22 mouse cellular contexts compared by ENCODE assay signal in genomic region chr14:39956588-39956987, GRCm38 (mm10).
DNase-seq lines count a peak whose midpoint lies in the region; TF ChIP-seq lines count a peak whose summit lies in the region.
"Had no signal": no experiment of that assay in that cellular context is flagged by ENCODE, and none has a peak within 500 bp of the region (broad histone marks: within the 10 kb centered on the region; RNA-seq: fewer than 3 reads in every experiment).

No protein-coding gene starts in this region.

- no peak overlapping the region for H3K27ac ChIP-seq in heart, embryonic 10.5 days
- H3K27ac ChIP-seq: embryonic facial prominence, embryonic 15.5 days; forebrain, embryonic 10.5 days; heart, embryonic 15.5 days; hindbrain, embryonic 13.5 days; hindbrain, postnatal 0 days had no signal

- no peak for TF ChIP-seq CTCF in brain, embryonic 14.5 days (IDR thresholded peaks at IDR 0.05; ENCODE audit: borderline replicate concordance, extremely low read depth, insufficient read depth, insufficient read length)

- no peak overlapping the region for H3K4me3 ChIP-seq in heart, embryonic 10.5 days
- H3K4me3 ChIP-seq: embryonic facial prominence, embryonic 15.5 days; erythroblast, embryonic 14.5 days; forebrain, embryonic 10.5 days; heart, embryonic 15.5 days; hindbrain, embryonic 13.5 days had no signal

- no peaks in the 10 kb centered on the region for H3K9me3 ChIP-seq in heart, embryonic 10.5 days
- H3K9me3 ChIP-seq: embryonic facial prominence, embryonic 15.5 days; forebrain, embryonic 10.5 days; heart, embryonic 15.5 days; hindbrain, embryonic 13.5 days had no signal

- TF ChIP-seq POLR2A in brain, embryonic 14.5 days (IDR thresholded peaks at IDR 0.05; ENCODE audit: borderline replicate concordance, extremely low read depth, insufficient read depth, insufficient read length, poor library complexity, severe bottlenecking): no peak

- WGBS in heart, embryonic 10.5 days: 26% methylated on average over 4 of the region's 4 CpGs

- H3K36me3 ChIP-seq in heart, embryonic 10.5 days: no peaks in the 10 kb centered on the region
- H3K36me3 ChIP-seq: embryonic facial prominence, embryonic 15.5 days; forebrain, embryonic 10.5 days; heart, embryonic 15.5 days; hindbrain, embryonic 13.5 days had no signal

- DNase-seq in heart, embryonic 10.5 days (ENCODE audit: low spot score): peak; percentile 75
- DNase-seq in heart, adult 18-20 months: no peak
- DNase-seq in right cerebral cortex, adult 18-20 months: peak; percentile 12
- DNase-seq in right cerebral cortex, postnatal 14 days: no peak
- DNase-seq in brain, embryonic 14.5 days (ENCODE audit: low read depth): peak; percentile 23
- no peak for DNase-seq in layer of hippocampus, adult 8-10 months (ENCODE audit: low spot score in 2 of 2)
- DNase-seq: adrenal gland, postnatal 25 days; cerebellum, adult 11 months; cerebellum, adult 8-10 months; cerebellum, postnatal 14 days; embryo, embryonic 11 days; gastrocnemius, postnatal 36 days; heart, adult 11 months; heart, postnatal 14 days had no signal

- no peaks in the 10 kb centered on the region for H3K27me3 ChIP-seq in heart, embryonic 10.5 days (ENCODE audit: insufficient read depth, poor library complexity, severe bottlenecking)
- H3K27me3 ChIP-seq: CH12.LX; embryonic facial prominence, embryonic 15.5 days; heart, embryonic 15.5 days; hindbrain, embryonic 13.5 days; Patski had no signal

- H3K4me1 ChIP-seq in heart, embryonic 10.5 days: no peaks in the 10 kb centered on the region
- H3K4me1 ChIP-seq: embryonic facial prominence, embryonic 15.5 days; forebrain, embryonic 10.5 days; heart, embryonic 15.5 days; hindbrain, embryonic 13.5 days had no signal

Comparison
In these comparisons a context has a peak if more than half of its experiments do, and no peak if none do; other contexts are left out.
1. DNase-seq: peak in heart, embryonic 10.5 days (single experiment), right cerebral cortex, adult 18-20 months (single experiment) and brain, embryonic 14.5 days (single experiment); none in heart, adult 18-20 months (0 of 2), right cerebral cortex, postnatal 14 days (single experiment) and layer of hippocampus, adult 8-10 months (0 of 2).